8 mouse cellular contexts compared by ENCODE assay signal in genomic region chr10:111672454-111673316, GRCm38 (mm10).
A peak's percentile ranks its signal among the peaks of the same experiment; 100 is the strongest.
DNase-seq lines count a peak whose midpoint lies in the region; ATAC-seq lines count a peak whose summit lies in the region.

No protein-coding gene starts in this region.

- H3K9ac ChIP-seq in midbrain, embryonic 16.5 days (ENCODE audit: low read depth, low read length), result no peak overlapping the region
- no peak overlapping the region for H3K9ac ChIP-seq in midbrain, embryonic 15.5 days
- no peak overlapping the region for H3K9ac ChIP-seq in liver, embryonic 13.5 days

- 0 out of 2 replicates have a peak, but pooled peaks have one; percentile 38 for ATAC-seq in midbrain, embryonic 16.5 days
- no peak for ATAC-seq in midbrain, embryonic 15.5 days (replicated peaks)
- no peak for ATAC-seq in liver, embryonic 13.5 days (ENCODE audit: low read depth)
- no peak for ATAC-seq in megakaryocyte-erythroid progenitor cell, adult 5-6 weeks (replicated peaks; ENCODE audit: low FRiP score, low TSS enrichment, poor library complexity, severe bottlenecking)

- peak; percentile 66 for DNase-seq in gonadal fat pad, adult 2 months (ENCODE audit: low read depth)
- no peak for DNase-seq in liver, embryonic 13.5 days
- DNase-seq in yolk sac, embryonic 10.5 days (ENCODE audit: low spot score), result peak; percentile 63
- DNase-seq in cerebellum, postnatal 14 days, result no peak
- no peak for DNase-seq in left cerebral cortex, postnatal 36 days (ENCODE audit: low spot score in 2 of 2)

- H3K9me3 ChIP-seq in midbrain, embryonic 16.5 days (replicated peaks; ENCODE audit: control insufficient read depth, low read length, poor library complexity, severe bottlenecking), result no peaks in the 10 kb centered on the region
- H3K9me3 ChIP-seq in midbrain, embryonic 15.5 days, result no peaks in the 10 kb centered on the region
- H3K9me3 ChIP-seq in liver, embryonic 13.5 days (replicated peaks), result no peaks in the 10 kb centered on the region

- no peaks in the 10 kb centered on the region for H3K36me3 ChIP-seq in midbrain, embryonic 16.5 days (ENCODE audit: control insufficient read depth, insufficient read depth, low read length)
- H3K36me3 ChIP-seq in midbrain, embryonic 15.5 days (replicated peaks), result no peaks in the 10 kb centered on the region
- no peaks in the 10 kb centered on the region for H3K36me3 ChIP-seq in liver, embryonic 13.5 days

- no peaks in the 10 kb centered on the region for H3K4me1 ChIP-seq in midbrain, embryonic 16.5 days (ENCODE audit: control insufficient read depth, insufficient read depth, low read length)
- H3K4me1 ChIP-seq in midbrain, embryonic 15.5 days, result 0 out of 2 replicates have a peak, but pooled peaks cover 5% of the 10 kb centered on the region
- H3K4me1 ChIP-seq in liver, embryonic 13.5 days (replicated peaks), result peaks cover 50% of the 10 kb centered on the region

- WGBS in midbrain, embryonic 16.5 days, result 52% methylated on average over 12 of the region's 12 CpGs
- 48% methylated on average over 12 of the region's 12 CpGs for WGBS in midbrain, embryonic 15.5 days
- WGBS in liver, embryonic 13.5 days (ENCODE audit: insufficient replicate concordance), result 23% methylated on average over 12 of the region's 12 CpGs

- H3K27ac ChIP-seq in midbrain, embryonic 16.5 days (ENCODE audit: low read length), result no peak overlapping the region
- H3K27ac ChIP-seq in midbrain, embryonic 15.5 days, result no peak overlapping the region
- peak overlapping the region; percentile 50 for H3K27ac ChIP-seq in liver, embryonic 13.5 days

- H3K27me3 ChIP-seq in midbrain, embryonic 16.5 days (ENCODE audit: control insufficient read depth, insufficient read depth, low read depth, low read length), result no peaks in the 10 kb centered on the region
- H3K27me3 ChIP-seq in midbrain, embryonic 15.5 days (replicated peaks), result 0 out of 2 replicates have a peak, but pooled peaks cover 4% of the 10 kb centered on the region
- no peaks in the 10 kb centered on the region; the same call in 1 of the 2 replicates for H3K27me3 ChIP-seq in liver, embryonic 13.5 days

- no peak overlapping the region for H3K4me3 ChIP-seq in midbrain, embryonic 16.5 days (ENCODE audit: low read depth, low read length)
- no peak overlapping the region for H3K4me3 ChIP-seq in midbrain, embryonic 15.5 days
- no peak overlapping the region for H3K4me3 ChIP-seq in liver, embryonic 13.5 days (replicated peaks)

- intact Hi-C loops in left cerebral cortex, postnatal 36 days (cut with DNase I), result no loop called here

- no peak overlapping the region for H3K4me2 ChIP-seq in midbrain, embryonic 16.5 days (ENCODE audit: low read length)
- no peak overlapping the region for H3K4me2 ChIP-seq in midbrain, embryonic 15.5 days
- no peak overlapping the region for H3K4me2 ChIP-seq in liver, embryonic 13.5 days

Comparison
In these comparisons a context has a peak if more than half of its experiments do, and no peak if none do; other contexts are left out.
1. DNase-seq: peak in gonadal fat pad, adult 2 months (single experiment) and yolk sac, embryonic 10.5 days (single experiment); none in liver, embryonic 13.5 days (single experiment), cerebellum, postnatal 14 days (0 of 2) and left cerebral cortex, postnatal 36 days (0 of 2).